Mouse (Mus musculus) frontal cortex, postnatal 10 days (tissue): ENCODE measurements around the gene Cav3.

Source experiments
- DNase-seq, 2 experiments: peaks; one replicate each; pipeline ENCODE4 v3.0.0; 2022; ENCODE audit warnings: low spot score in 2 of 2, mixed read lengths in 1 of 2

Gene Cav3

DNA sequence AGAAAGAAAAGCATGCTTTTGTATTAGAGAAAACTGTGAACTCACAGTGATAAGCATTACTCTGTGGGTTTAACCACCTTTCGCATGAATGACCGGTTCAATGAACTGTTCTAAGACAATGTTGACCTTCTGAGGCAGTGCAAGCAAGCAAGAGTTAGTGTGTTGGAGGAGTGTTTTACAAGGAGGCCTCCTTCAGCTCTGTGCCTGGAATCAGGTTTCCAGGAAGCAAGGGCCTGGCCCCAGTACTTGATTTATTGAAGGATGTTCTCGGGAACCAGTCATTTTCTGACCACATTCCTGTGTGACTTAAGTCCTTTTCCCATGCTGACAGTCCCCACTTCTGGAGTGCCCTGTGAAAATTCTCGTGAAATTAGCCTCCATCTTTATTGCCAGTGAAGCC is 35.9 kb downstream of the Cav3 start:
- no peak for DNase-seq

DNA sequence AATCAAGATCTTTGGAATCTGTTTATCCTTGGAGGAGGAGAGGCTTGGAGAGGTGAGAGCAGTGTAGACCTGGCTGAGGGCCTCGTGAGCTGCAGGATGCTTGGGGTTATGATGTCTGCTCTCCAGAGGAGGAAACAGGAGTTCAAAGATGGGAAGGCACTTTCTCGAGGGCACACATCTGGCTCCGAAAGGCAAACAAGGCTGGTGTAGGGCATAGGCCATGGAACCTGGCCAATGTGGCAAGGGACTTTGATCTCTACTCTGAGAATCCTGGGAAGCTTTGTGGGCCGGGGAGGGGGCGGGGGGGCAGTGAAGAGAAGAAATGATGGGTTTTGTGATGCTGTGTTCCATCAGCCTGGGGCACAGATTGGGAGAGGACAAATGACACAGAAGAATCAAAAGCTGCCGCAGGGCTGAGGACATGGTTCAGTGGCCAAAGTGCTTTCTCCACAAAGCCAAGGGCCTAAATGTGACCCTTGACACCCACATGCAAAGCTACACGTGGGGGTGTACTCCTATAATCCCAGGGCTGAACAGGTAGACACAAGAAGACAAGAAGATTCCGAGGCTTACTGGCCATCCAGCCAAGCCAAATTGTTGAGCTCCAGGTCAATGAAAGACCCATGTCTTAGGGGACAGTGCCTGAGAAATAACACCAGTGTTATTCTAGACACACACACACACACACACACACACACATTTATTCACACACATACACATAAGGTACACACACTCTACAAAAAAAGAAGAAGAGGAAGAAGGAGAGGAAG is 37.2 kb downstream of the Cav3 start:
- DNase-seq = no peak

DNA sequence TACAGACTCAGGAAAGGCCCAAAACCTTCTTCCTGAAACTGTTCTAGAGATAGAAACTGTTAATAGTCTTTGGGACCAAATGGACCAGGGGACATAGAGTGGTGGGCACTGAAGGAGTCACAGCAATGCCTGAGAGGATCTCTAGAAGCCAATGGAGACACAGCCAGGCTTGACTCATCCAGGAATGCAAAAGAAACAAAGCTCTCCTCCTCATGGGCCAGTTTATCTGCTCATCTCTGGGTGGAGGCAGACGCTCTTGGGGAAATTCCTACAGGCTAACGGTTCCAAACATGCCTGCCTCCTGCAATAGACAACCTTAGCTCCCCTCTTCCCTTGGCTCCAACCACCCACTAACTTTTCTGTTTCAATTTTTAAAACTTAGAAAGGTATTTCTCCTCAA is 38.2 kb downstream of the Cav3 start:
- DNase-seq = no peak

- no peak for DNase-seq
These were observed 39.4 kb downstream of the Cav3 start for GRCm38 (mm10) chr6:112498716-112499115.

DNA sequence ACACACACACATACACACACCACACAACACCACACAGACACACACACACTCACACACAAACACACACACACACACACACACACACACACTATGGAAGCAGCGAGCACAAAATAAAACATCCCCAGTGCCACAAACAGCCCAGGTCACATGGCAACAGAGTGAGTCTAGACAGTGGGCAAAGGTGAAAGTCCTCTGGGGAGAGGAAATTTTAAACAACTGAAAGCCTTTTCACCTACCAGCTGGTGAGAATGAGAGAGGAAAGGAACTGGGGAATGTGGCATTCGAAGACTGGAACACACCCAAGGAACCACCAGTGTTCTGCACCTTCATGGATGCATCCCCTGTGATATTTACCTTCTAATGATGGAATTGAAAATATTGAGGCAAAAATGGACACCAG is 40.2 kb downstream of the Cav3 start:
- DNase-seq = no peak

DNA sequence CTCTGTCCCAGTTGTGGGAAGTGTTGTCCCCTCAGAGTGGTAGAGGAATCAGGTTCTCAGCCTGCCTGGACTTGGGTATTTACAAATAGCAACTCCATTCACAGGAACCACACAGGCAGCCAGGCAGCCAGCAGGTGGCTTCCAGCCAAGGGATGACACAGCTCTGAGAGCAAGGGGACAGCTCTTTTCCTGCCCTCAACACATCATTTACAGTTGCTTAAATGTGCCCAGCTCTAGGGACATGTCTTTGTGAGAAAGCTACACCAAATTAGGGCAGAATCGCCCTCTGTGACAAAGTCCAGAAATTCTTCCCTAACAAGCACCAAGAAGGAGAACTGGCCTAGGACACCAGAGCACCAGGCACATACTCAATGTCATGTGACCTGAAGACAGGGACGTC is 41.9 kb downstream of the Cav3 start:
- DNase-seq = no peak

- DNase-seq = no peak
These were observed 48.3 kb downstream of the Cav3 start for GRCm38 (mm10) chr6:112507617-112508016.

- no peak for DNase-seq
These were observed 50.4 kb downstream of the Cav3 start for GRCm38 (mm10) chr6:112509590-112510131.

- DNase-seq = no peak
These were observed 51.0 kb downstream of the Cav3 start for GRCm38 (mm10) chr6:112510346-112510745.

GRCm38 (mm10) chr6:112514591-112514990 is 55.3 kb downstream of the Cav3 start:
- no peak for DNase-seq

DNA sequence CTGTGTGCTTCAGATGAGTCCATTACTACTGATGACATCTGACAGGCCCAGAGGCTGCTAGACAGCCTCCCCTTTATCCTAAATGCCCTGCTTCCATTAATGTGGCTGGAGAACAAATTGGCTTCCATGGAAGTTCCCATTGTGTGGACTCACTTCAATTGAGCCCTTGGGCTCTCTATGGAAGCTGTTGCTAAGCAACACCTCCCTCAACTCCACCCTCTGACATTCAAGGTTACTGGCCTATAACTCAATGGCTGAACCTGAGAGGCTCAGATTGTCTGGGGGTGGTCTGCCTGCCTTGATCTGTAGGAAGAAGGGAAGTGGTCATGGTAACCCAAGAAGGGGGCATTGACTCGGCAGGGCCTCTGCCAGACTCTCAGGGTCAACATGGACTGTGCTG is 57.2 kb downstream of the Cav3 start:
- no peak for DNase-seq

GRCm38 (mm10) chr6:112517572-112517971 is 58.3 kb downstream of the Cav3 start:
- DNase-seq = no peak

DNA sequence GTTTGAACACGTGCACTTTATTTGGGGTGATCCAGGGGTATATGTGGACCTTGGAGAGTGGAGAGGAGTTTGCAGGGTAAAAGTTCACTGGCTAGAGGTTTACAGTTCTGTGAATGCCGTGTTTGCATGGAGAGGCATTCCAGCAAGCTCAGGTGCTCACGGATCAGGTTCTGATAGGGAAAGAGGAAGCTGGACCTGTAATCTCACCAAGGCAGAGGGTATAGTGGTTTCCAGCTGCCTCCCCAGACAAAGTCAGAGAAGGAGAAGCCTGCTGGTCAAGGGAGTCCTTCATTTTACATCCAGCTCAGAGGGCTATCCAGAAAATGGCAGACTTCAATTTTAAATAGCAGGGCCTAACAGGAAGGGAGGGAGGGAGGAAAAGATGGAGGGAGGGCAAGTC is 58.7 kb downstream of the Cav3 start:
- DNase-seq = no peak
